ENCODE assay signal across 9 mouse cellular contexts in genomic region chr11:98938701-98939083, GRCm38 (mm10). TPM values are rescaled to one million over a fixed set of nuclear protein-coding genes. Genes with fewer than 3 reads are reported as not detected.
DNase-seq lines count a peak whose midpoint lies in the region; ATAC-seq and TF ChIP-seq lines count a peak whose summit lies in the region.
"Had no signal": no experiment of that assay in that cellular context is flagged by ENCODE, and none has a peak within 500 bp of the region (broad histone marks: within the 10 kb centered on the region; RNA-seq: fewer than 3 reads in every experiment).

No protein-coding gene starts in this region.

- no peak for TF ChIP-seq EP300 in heart, postnatal 0 days (IDR thresholded peaks at IDR 0.05; ENCODE audit: low read depth)

- H3K27ac ChIP-seq in heart, embryonic 10.5 days = peak overlapping the region; percentile 97
- no peak overlapping the region for H3K27ac ChIP-seq in ES-E14 (ENCODE audit: insufficient read depth, low read depth, low read length, poor library complexity, severe bottlenecking)
- peak overlapping the region; percentile 93 for H3K27ac ChIP-seq in heart, postnatal 0 days (ENCODE audit: low read depth)
- H3K27ac ChIP-seq in midbrain, embryonic 10.5 days (replicated peaks) = no peak overlapping the region

- no peak overlapping the region for H3K9ac ChIP-seq in ES-E14 (ENCODE audit: insufficient read depth, low read depth, low read length, poor library complexity, severe bottlenecking)
- peak overlapping the region; percentile 83 for H3K9ac ChIP-seq in heart, postnatal 0 days (replicated peaks; ENCODE audit: low read depth, low read length)

- peak overlapping the region; percentile 82 for H3K4me2 ChIP-seq in heart, postnatal 0 days (ENCODE audit: low read depth, low read length)

- peaks cover 10% of the 10 kb centered on the region; the same call in 1 of the 2 replicates for H3K36me3 ChIP-seq in heart, embryonic 10.5 days
- H3K36me3 ChIP-seq in ES-E14 (ENCODE audit: control insufficient read depth, insufficient read depth, low read length, poor library complexity, severe bottlenecking) = no peaks in the 10 kb centered on the region
- H3K36me3 ChIP-seq in heart, postnatal 0 days (replicated peaks; ENCODE audit: control insufficient read depth, insufficient read depth, low read length) = no peaks in the 10 kb centered on the region
- H3K36me3 ChIP-seq in midbrain, embryonic 10.5 days = no peaks in the 10 kb centered on the region

- DNase-seq in heart, embryonic 10.5 days (ENCODE audit: low spot score) = no peak
- DNase-seq in heart, adult 9 months (ENCODE audit: low spot score in 2 of 2) = no peak
- DNase-seq in ES-E14 (ENCODE audit: low read depth, low spot score) = no peak
- no peak for DNase-seq in heart, postnatal 0 days (ENCODE audit: low spot score)
- no peak for DNase-seq in midbrain, embryonic 10.5 days (ENCODE audit: low spot score)
- no peak for DNase-seq in urinary bladder, postnatal 25 days (ENCODE audit: low spot score)
- DNase-seq in layer of hippocampus, postnatal 36 days = no peak

- no peaks in the 10 kb centered on the region for H3K9me3 ChIP-seq in heart, embryonic 10.5 days
- no peaks in the 10 kb centered on the region for H3K9me3 ChIP-seq in ES-E14 (ENCODE audit: control insufficient read depth, insufficient read depth, low read depth, low read length)
- H3K9me3 ChIP-seq in heart, postnatal 0 days (replicated peaks; ENCODE audit: control insufficient read depth, low read length) = no peaks in the 10 kb centered on the region
- no peaks in the 10 kb centered on the region for H3K9me3 ChIP-seq in midbrain, embryonic 10.5 days (replicated peaks)

- no peaks in the 10 kb centered on the region for H3K27me3 ChIP-seq in heart, embryonic 10.5 days (ENCODE audit: insufficient read depth, poor library complexity, severe bottlenecking)
- H3K27me3 ChIP-seq in heart, postnatal 0 days (ENCODE audit: control insufficient read depth, insufficient read depth, low read length) = no peaks in the 10 kb centered on the region
- peaks cover 52% of the 10 kb centered on the region for H3K27me3 ChIP-seq in midbrain, embryonic 10.5 days (ENCODE audit: low read depth, poor library complexity, severe bottlenecking)

- 29% methylated on average over 7 of the region's 7 CpGs for WGBS in heart, embryonic 10.5 days
- 29% methylated on average over 7 of the region's 7 CpGs for WGBS in heart, postnatal 0 days
- 51% methylated on average over 7 of the region's 7 CpGs for WGBS in midbrain, embryonic 10.5 days

- H3K4me3 ChIP-seq in heart, embryonic 10.5 days = peak overlapping the region; percentile 75
- peak overlapping the region; percentile 78 to 92 for H3K4me3 ChIP-seq in ES-E14 (ENCODE audit: insufficient read depth in 1 of 2, low read depth in 1 of 2, low read length in 2 of 2, poor library complexity in 1 of 2, severe bottlenecking in 1 of 2)
- peak overlapping the region; percentile 87 for H3K4me3 ChIP-seq in heart, postnatal 0 days (ENCODE audit: low read depth, low read length)
- peak overlapping the region; percentile 80 for H3K4me3 ChIP-seq in midbrain, embryonic 10.5 days

- in situ Hi-C loops in ES-E14 (cut with MboI; ENCODE audit: low sequenced_read_pairs in 2 of 2, unreplicated experiment in 2 of 2) = no loop called here

- ATAC-seq in heart, postnatal 0 days (ENCODE audit: insufficient read depth, low read depth) = no peak
- no peak for ATAC-seq in megakaryocyte-erythroid progenitor cell, adult 5-6 weeks (replicated peaks; ENCODE audit: low FRiP score, low TSS enrichment, poor library complexity, severe bottlenecking)

- H3K4me1 ChIP-seq in heart, embryonic 10.5 days = peaks cover 88% of the 10 kb centered on the region
- H3K4me1 ChIP-seq in ES-E14 (ENCODE audit: control insufficient read depth in 2 of 2, insufficient read depth in 2 of 2, low read length in 2 of 2, poor library complexity in 1 of 2) = peaks cover 9 to 50% of the 10 kb centered on the region in 2 experiments
- peaks cover 63% of the 10 kb centered on the region for H3K4me1 ChIP-seq in heart, postnatal 0 days (ENCODE audit: control insufficient read depth, insufficient read depth)
- peaks cover 80% of the 10 kb centered on the region for H3K4me1 ChIP-seq in midbrain, embryonic 10.5 days

- no peak for TF ChIP-seq CTCF in heart, postnatal 0 days (IDR thresholded peaks at IDR 0.05; ENCODE audit: low read depth)

TF ChIP-seq in ES-E14, 5 proteins besides CTCF, POLR2A, EP300 and RAD21:
- TF ChIP-seq MAFK (IDR thresholded peaks at IDR 0.05; ENCODE audit: insufficient read depth, low read depth, low read length) (no peak), ZNF384 (IDR thresholded peaks at IDR 0.05; ENCODE audit: low read depth, low read length) (no peak), CHD2 (IDR thresholded peaks at IDR 0.05; ENCODE audit: low read depth, low read length) (no peak), HCFC1 (IDR thresholded peaks at IDR 0.05; ENCODE audit: borderline replicate concordance, insufficient read depth, low read length) (no peak), ZC3H11A (IDR thresholded peaks at IDR 0.05; ENCODE audit: borderline replicate concordance, low read depth, low read length) (no peak)

RNA-seq across cellular contexts. Expression of gene Rara, which starts 11.1 kb away (rescaled TPM):
- polyA plus RNA-seq in heart, embryonic 10.5 days (2016; fragmentation: Nextera tagmentation; extraction: Ambion mirVana) = 30.4 and 36.9 TPM in 2 replicates
- 25.8 and 30.1 TPM in 2 replicates for total RNA-seq in ES-E14 (2012; rRNA removed)
- total RNA-seq in heart, postnatal 0 days (2014; rRNA removed; ENCODE audit: low replicate concordance) = 24.0 and 36.2 TPM in 2 replicates
- 14.7 and 15.8 TPM in 2 replicates for polyA plus RNA-seq in heart, postnatal 0 days (2015; fragmentation: Nextera tagmentation; extraction: Ambion mirVana)
- polyA plus RNA-seq in midbrain, embryonic 10.5 days (2016; fragmentation: Nextera tagmentation; extraction: Ambion mirVana) = 15.5 and 16.1 TPM in 2 replicates
- total RNA-seq in layer of hippocampus, postnatal 36 days (2021) = 10 to 100 TPM; 18.5 to 18.7 TPM
- total RNA-seq in megakaryocyte-erythroid progenitor cell, adult 5-6 weeks (2014; fragmentation: Nextera tagmentation) = 7.8 and 15.9 TPM in 2 replicates
- 2.2 and 3.0 TPM in 2 replicates for total RNA-seq in megakaryocyte-erythroid progenitor cell, adult 5-6 weeks (2017)

RNA-seq across cellular contexts. Expression of gene Cdc6, which starts 31.1 kb away (rescaled TPM):
- 39.3 and 47.7 TPM in 2 replicates for polyA plus RNA-seq in heart, embryonic 10.5 days (2016; fragmentation: Nextera tagmentation; extraction: Ambion mirVana)
- 32.7 and 51.3 TPM in 2 replicates for total RNA-seq in ES-E14 (2012; rRNA removed)
- total RNA-seq in heart, postnatal 0 days (2014; rRNA removed; ENCODE audit: low replicate concordance) = 1.4 and 2.2 TPM in 2 replicates
- polyA plus RNA-seq in heart, postnatal 0 days (2015; fragmentation: Nextera tagmentation; extraction: Ambion mirVana) = 4.2 and 4.5 TPM in 2 replicates
- 53.3 and 67.8 TPM in 2 replicates for polyA plus RNA-seq in midbrain, embryonic 10.5 days (2016; fragmentation: Nextera tagmentation; extraction: Ambion mirVana)
- under 1 TPM; 0.50 to 0.88 TPM for total RNA-seq in layer of hippocampus, postnatal 36 days (2021)
- 85.0 and 101 TPM in 2 replicates for total RNA-seq in megakaryocyte-erythroid progenitor cell, adult 5-6 weeks (2014; fragmentation: Nextera tagmentation)
- total RNA-seq in megakaryocyte-erythroid progenitor cell, adult 5-6 weeks (2017) = 67.8 and 78.7 TPM in 2 replicates

RNA-seq across cellular contexts. Expression of gene Gjd3, which starts 44.1 kb away (rescaled TPM):
- polyA plus RNA-seq in heart, embryonic 10.5 days (2016; fragmentation: Nextera tagmentation; extraction: Ambion mirVana) = 1.0 and 1.1 TPM in 2 replicates
- total RNA-seq in ES-E14 (2012; rRNA removed) = 0.27 and 1.7 TPM in 2 replicates
- total RNA-seq in heart, postnatal 0 days (2014; rRNA removed; ENCODE audit: low replicate concordance) = 4.2 and 14.7 TPM in 2 replicates
- polyA plus RNA-seq in heart, postnatal 0 days (2015; fragmentation: Nextera tagmentation; extraction: Ambion mirVana) = 5.8 and 6.3 TPM in 2 replicates
- 0.16 TPM in 1 of 2 replicates, not detected in the other for polyA plus RNA-seq in midbrain, embryonic 10.5 days (2016; fragmentation: Nextera tagmentation; extraction: Ambion mirVana)
- total RNA-seq in layer of hippocampus, postnatal 36 days (2021) = 1 to 10 TPM in 1 of 2 experiments, under 1 TPM in 1; 0.96 to 1.1 TPM
- not detected in 2 replicates for total RNA-seq in megakaryocyte-erythroid progenitor cell, adult 5-6 weeks (2014; fragmentation: Nextera tagmentation)
- total RNA-seq in megakaryocyte-erythroid progenitor cell, adult 5-6 weeks (2017) = not detected in 2 replicates
- total RNA-seq: neutrophil, adult 5-6 weeks had no signal

Comparison
In these comparisons a context has a peak if more than half of its experiments do, and no peak if none do; other contexts are left out.
1. H3K27ac ChIP-seq: peak in heart, embryonic 10.5 days (single experiment) and heart, postnatal 0 days (single experiment); none in ES-E14 (single experiment) and midbrain, embryonic 10.5 days (single experiment).
2. RNA of gene Cdc6, which starts 31.1 kb away (total RNA-seq): 67.8 to 101 TPM in megakaryocyte-erythroid progenitor cell, adult 5-6 weeks and 32.7 to 51.3 TPM in ES-E14; 1.4 to 2.2 TPM in heart, postnatal 0 days and 0.50 to 0.88 TPM in layer of hippocampus, postnatal 36 days; every median in the first group is over 10 times any median in the second.
3. Peak in every context shown above with its lines, with median percentiles within 50 percentile points of each other: H3K4me3 ChIP-seq.